Mouse (Mus musculus) hindbrain, embryonic 12.5 days (tissue): ENCODE measurements at regions not wholly inside any gene's neighbourhood (a gene's known extent, or its start where the extent isn't known, plus 50 kb on each side); places are given as distances from the start of the nearest gene placed in this dataset.

Experiments used
- ATAC-seq: fragments of 200-750 bp; cut with Nextera tagmentation; 2 replicates; pipeline ENCODE4 v1.8.0; 2017; ENCODE audit warnings: moderate TSS enrichment; ENCODE audit not compliant: low FRiP score
- H3K27ac ChIP-seq: fragments of 300-500 bp; sonication (generic); 2 replicates; pipeline ENCODE4 v1.5.1; 2016; ENCODE audit warnings: mild to moderate bottlenecking
- H3K27me3 ChIP-seq: fragments of 300-500 bp; sonication (generic); 2 replicates; pipeline ENCODE4 v1.6.1; 2016; ENCODE audit warnings: mild to moderate bottlenecking
- H3K36me3 ChIP-seq: fragments of 300-500 bp; sonication (generic); 2 replicates; pipeline ENCODE4 v1.6.1; 2016; ENCODE audit warnings: mild to moderate bottlenecking
- H3K4me1 ChIP-seq: fragments of 300-500 bp; sonication (generic); 2 replicates; pipeline ENCODE4 v1.6.1; 2016
- H3K4me2 ChIP-seq: fragments of 300-500 bp; sonication (generic); replicated peaks from 2 replicates; pipeline ENCODE4 v1.6.1; 2016; ENCODE audit warnings: mild to moderate bottlenecking
- H3K4me3 ChIP-seq: fragments of 300-500 bp; sonication (generic); 2 replicates; pipeline ENCODE4 v1.5.1; 2016; ENCODE audit warnings: mild to moderate bottlenecking
- H3K9ac ChIP-seq: fragments of 300-500 bp; sonication (generic); 2 replicates; pipeline ENCODE4 v1.6.1; 2016; ENCODE audit warnings: mild to moderate bottlenecking, moderate library complexity
- H3K9me3 ChIP-seq: fragments of 300-500 bp; sonication (generic); replicated peaks from 2 replicates; pipeline ENCODE4 v1.6.1; 2016; ENCODE audit warnings: mild to moderate bottlenecking
- WGBS: fragments of 180-500 bp; shearing (Covaris S2); methylation state at CpG from one replicate; pipeline ENCODE4 v1.1.7; 2016; 5-methylcytosine and 5-hydroxymethylcytosine counted together

DNA sequence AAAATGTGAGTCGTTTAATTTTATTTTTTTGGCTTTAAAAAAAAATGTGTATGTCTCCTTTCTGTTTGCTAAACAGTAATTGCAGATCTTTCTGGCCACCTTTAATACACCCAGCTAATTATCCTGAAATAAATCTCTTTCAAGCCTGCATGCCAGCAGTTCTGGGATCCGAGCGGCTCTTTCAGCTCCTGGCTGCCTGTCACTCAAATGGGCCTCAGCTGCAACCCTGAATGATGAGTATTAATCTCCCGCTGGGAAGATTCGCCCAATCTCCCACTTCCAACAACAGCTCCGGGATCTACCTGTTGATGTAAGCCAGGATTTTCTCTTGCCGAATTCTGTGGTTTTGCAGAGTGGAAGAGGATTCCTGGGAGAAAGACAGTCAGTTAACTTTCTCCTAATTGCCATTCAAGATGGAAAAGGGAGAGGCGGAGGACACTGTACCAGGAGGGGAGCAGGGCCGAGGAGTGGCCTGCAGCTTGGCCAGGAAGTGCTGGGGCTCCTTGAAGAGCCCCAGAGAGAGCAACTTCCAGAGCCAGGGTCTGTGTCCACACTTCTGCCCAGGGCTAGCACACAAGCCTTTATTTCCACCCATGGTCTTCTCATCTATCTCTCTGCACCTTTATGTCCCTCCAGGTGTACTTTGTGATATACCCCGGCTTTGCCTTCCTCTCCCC is 272.2 kb downstream of the Bcl11a start:
- Histone ChIP-seq H3K9ac (no peak overlapping the region), H3K27me3 (no peaks in the 10 kb centered on the region; the same call in 1 of the 2 replicates), H3K4me1 (peaks cover 16% of the 10 kb centered on the region), H3K36me3 (no peaks in the 10 kb centered on the region), H3K27ac (no peak overlapping the region), H3K9me3 (no peaks in the 10 kb centered on the region), H3K4me2 (no peak overlapping the region), H3K4me3 (no peak overlapping the region)
- WGBS, result 22% methylated on average over 10 of the region's 10 CpGs
- ATAC-seq, result 0 out of 2 replicates have a peak, but pooled peaks have one; percentile 44

DNA sequence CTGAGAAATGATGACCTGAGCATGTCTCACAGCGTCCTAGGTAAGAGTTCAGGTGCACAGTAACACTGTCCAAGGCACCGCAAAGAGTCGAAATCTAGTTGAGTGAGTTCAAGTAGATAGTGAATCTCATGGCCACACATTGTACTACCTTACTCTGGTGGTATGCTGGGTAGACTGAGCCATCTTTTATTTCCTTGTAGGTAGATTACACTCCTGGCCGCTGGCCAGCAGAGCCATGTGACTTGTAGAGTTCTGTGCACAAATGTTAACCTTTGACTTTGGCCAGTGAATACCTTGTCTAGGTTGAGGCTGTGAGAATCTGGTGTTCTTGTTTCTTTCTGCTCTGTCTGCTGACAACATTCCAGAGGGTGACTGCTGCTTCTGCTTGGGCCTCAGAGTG is 273.0 kb downstream of the Bcl11a start:
- H3K27ac ChIP-seq, result no peak overlapping the region
- WGBS, result 93% methylated on average over 4 of the region's 4 CpGs

DNA sequence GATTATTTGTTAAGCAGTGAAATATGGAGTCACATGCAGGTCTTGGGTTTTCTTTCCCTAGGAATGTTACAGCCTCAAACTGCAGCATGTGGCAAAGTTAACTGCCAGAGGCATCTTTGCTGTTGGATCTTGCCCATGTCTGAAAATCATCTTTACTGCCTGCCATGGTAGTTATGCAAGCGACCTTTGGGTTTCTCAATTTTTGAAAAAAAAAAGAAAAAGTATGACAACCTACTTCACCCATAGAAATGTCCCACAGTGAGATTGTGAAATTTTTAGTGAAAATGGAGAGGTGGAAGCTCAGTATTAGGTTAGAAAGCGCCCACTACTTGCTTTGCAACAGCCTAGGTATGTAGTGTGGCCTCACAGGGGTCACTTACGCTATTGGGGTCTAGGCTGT is 274.2 kb downstream of the Bcl11a start:
- no peak overlapping the region for H3K4me3 ChIP-seq
- 88% methylated on average over 3 of the region's 3 CpGs for WGBS
- H3K27ac ChIP-seq, result no peak overlapping the region
- no peak for ATAC-seq
- peaks cover 12% of the 10 kb centered on the region for H3K4me1 ChIP-seq
- H3K9me3 ChIP-seq, result no peaks in the 10 kb centered on the region
- H3K36me3 ChIP-seq, result no peaks in the 10 kb centered on the region
- H3K4me2 ChIP-seq, result no peak overlapping the region
- no peaks in the 10 kb centered on the region; the same call in 1 of the 2 replicates for H3K27me3 ChIP-seq
- no peak overlapping the region for H3K9ac ChIP-seq

More for the DNA sequence above, 273.0 kb downstream of the Bcl11a start:
- Histone ChIP-seq H3K9ac (no peak overlapping the region), H3K27me3 (no peaks in the 10 kb centered on the region; the same call in 1 of the 2 replicates), H3K36me3 (no peaks in the 10 kb centered on the region), H3K9me3 (no peaks in the 10 kb centered on the region), H3K4me3 (no peak overlapping the region), H3K4me2 (no peak overlapping the region), H3K4me1 (peaks cover 16% of the 10 kb centered on the region)
- ATAC-seq, result no peak

DNA sequence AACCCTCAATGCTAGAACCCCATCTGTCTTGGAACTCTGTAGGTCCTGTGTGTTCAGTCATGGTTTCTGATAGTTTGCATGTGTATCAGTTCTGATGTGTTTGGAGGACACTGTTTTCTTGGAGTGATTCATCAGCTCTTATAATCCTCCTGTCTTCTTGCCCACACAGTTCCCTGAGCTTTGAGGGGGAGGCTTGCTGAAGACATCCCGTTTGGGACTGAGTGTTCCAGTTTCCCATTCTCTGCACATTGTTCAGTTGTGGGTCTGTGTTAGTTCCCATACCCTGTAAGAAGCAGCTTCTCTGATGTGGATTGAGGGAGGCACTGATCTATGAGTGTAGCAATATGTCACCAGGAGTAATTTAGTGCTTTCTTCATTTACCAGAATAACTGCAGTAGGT is 275.2 kb downstream of the Bcl11a start:
- no peak overlapping the region for H3K4me3 ChIP-seq
- WGBS, result 67% methylated on average over 1 of the region's 1 CpGs
- H3K36me3 ChIP-seq, result no peaks in the 10 kb centered on the region
- no peak overlapping the region for H3K27ac ChIP-seq
- no peaks in the 10 kb centered on the region; the same call in 1 of the 2 replicates for H3K27me3 ChIP-seq
- H3K9ac ChIP-seq, result no peak overlapping the region
- no peak overlapping the region for H3K4me2 ChIP-seq
- ATAC-seq, result no peak
- H3K4me1 ChIP-seq, result peaks cover 6% of the 10 kb centered on the region; the same call in 1 of the 2 replicates
- no peaks in the 10 kb centered on the region for H3K9me3 ChIP-seq

DNA sequence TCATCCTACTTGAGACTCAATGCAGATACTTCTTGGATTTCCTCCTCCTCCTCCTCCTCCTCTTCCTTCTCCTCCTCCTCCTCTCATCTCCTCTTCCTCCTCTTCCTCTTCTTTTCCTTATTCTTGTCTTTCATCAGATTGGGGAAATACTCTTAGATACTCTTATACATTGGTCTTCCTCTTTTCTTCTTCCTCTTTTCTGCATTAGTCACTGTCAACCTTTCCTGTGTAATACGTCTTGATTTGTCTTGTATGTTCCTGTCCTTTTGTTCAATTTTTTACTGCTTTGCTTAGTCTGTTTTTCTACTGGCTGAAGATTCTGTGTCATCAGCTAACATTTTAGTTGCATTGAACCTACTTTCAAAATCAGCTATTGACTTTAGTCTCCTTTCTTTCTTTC is 279.5 kb downstream of the Bcl11a start:
- Histone ChIP-seq H3K4me2 (no peak overlapping the region), H3K9me3 (no peaks in the 10 kb centered on the region), H3K4me3 (no peak overlapping the region), H3K27ac (no peak overlapping the region), H3K4me1 (peaks cover 8% of the 10 kb centered on the region), H3K36me3 (no peaks in the 10 kb centered on the region), H3K9ac (no peak overlapping the region), H3K27me3 (no peaks in the 10 kb centered on the region)
- WGBS, result 70% methylated on average over 1 of the region's 1 CpGs
- ATAC-seq, result no peak

DNA sequence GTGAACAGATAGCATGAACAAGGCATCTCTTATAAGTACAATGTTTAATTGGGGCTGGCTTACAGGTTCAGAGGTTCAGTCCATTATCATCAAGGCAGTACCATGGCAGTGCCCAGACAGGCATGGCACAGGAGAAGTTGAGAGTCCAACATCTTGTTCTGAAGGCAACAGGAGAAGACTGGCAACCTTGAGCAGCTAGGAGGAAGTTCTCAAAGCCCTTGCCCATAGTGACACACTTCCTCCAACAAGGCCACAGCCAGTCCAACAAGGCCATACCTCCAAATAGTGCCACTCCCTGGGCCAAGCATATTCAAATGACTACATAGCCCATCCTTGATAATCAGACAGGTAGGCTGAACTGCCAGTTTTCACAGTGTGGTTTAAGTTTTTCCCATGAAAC is 281.2 kb downstream of the Bcl11a start:
- Histone ChIP-seq H3K9ac (no peak overlapping the region), H3K9me3 (no peaks in the 10 kb centered on the region), H3K27ac (no peak overlapping the region), H3K27me3 (no peaks in the 10 kb centered on the region), H3K4me3 (no peak overlapping the region), H3K4me2 (no peak overlapping the region), H3K36me3 (no peaks in the 10 kb centered on the region), H3K4me1 (peaks cover 24% of the 10 kb centered on the region)
- ATAC-seq, result no peak

DNA sequence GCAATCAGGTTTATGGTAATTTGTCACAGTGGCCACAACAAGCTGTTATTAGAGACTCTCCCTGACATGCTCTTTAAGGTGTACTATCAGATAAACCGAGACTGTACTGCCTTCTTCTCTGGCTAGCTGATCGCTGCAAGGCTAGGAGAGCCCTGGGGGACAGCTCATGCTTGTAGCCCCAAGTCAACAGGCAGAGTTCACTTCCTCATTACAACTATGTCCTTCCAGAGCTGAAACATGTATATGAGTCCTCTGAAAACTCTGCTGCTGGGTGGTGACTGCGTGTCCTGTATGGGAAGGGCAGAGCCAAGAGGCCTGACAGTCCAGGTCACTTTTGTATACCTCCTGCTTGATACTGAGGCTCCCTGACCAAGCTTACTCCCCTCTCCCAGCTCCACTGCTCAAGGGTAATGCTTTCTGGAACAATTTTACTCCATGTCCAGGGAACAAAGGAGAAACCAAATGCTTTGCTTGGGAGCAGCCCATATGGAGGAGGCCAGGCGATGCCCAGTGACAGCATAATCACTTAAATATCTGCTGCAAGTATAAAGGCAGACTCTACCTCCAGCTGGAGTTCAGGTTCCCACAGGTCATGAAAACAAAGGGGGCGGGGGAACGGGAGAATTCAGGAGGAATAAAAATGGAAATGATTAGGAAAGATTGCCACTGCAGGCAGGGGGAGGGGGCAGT is 284.3 kb downstream of the Bcl11a start:
- H3K27ac ChIP-seq, result peak overlapping the region; percentile 57; the same call in 1 of the 2 replicates
- peak; percentile 44; the same call in 1 of the 2 replicates for ATAC-seq

DNA sequence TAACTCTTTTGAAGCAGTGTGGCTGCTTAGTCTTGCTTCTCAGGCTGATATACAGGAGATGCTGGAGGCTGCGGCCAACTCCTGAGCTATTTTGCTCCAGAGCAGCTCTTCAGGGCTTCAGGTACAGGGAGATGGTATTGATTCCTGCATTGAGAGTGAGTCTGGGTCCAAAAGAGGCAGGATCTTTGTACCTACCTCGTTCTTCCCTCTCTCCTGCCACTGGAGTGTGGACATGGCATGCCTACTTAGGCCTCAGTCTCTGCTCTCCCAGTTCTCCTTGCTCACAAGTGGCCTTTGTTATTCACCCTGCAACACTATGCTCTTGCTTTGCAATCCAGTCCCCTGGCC is 284.8 kb downstream of the Bcl11a start:
- H3K9ac ChIP-seq, result no peak overlapping the region
- 51% methylated on average over 2 of the region's 2 CpGs for WGBS
- peak; percentile 26; the same call in 1 of the 2 replicates for ATAC-seq
- H3K27ac ChIP-seq, result 0 out of 2 replicates have a peak overlapping the region, but pooled peaks have one; percentile 25
- H3K9me3 ChIP-seq, result no peaks in the 10 kb centered on the region
- H3K4me2 ChIP-seq, result no peak overlapping the region
- H3K27me3 ChIP-seq, result 0 out of 2 replicates have a peak, but pooled peaks cover 4% of the 10 kb centered on the region
- peaks cover 26% of the 10 kb centered on the region for H3K4me1 ChIP-seq
- H3K4me3 ChIP-seq, result no peak overlapping the region
- H3K36me3 ChIP-seq, result no peaks in the 10 kb centered on the region

More for the DNA sequence above, 284.3 kb downstream of the Bcl11a start:
- Histone ChIP-seq H3K9me3 (no peaks in the 10 kb centered on the region), H3K27me3 (0 out of 2 replicates have a peak, but pooled peaks cover 4% of the 10 kb centered on the region), H3K4me1 (peaks cover 26% of the 10 kb centered on the region), H3K4me2 (no peak overlapping the region), H3K9ac (no peak overlapping the region), H3K36me3 (no peaks in the 10 kb centered on the region), H3K4me3 (no peak overlapping the region)
- 38% methylated on average over 6 of the region's 6 CpGs for WGBS

DNA sequence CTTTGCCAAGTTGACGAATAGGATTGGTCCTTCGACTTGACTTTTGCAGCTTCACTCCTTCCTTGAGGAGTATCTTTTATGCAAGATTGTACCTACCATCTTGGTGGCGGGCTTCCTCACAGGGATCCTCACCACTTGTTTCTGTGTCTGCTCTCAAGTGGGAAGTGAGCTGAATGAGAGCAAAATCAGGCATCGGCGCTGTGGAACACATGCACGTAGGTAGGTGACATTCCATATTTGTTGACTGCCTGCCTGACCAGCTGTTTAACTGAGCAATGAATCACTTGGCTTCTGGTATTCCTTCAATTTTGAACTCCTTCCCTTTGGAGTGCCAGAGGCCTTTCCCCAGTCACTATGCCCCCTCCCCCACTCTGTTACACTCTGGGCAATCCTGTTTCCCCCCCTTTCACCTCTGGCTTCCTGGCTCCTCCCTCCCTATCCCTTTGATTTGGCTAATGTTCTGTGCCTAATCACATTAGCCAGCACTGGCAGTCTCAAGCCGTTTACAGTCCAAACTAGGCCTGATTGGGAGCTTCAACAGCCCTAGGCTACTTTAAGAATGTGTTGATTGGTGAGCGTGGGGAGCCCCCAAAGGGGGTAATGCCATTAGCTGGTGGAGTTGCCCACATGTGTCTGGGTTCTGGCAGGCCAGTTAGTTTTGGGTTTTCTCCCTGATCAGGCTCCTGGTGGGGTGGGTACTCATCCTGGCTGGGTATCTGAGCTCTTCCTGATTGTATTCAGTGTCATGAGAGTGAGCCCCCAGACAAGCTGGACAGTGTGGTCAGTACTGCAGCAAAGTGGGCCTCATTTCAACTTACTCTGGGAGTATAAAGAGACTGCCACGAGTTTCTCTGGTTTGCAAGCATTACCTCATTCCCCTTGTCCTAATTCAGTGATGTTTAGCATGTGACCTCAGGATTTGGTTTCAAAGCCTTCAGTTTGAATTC is 285.8 kb downstream of the Bcl11a start:
- WGBS, result 58% methylated on average over 9 of the region's 9 CpGs
- H3K27ac ChIP-seq, result no peak overlapping the region
- peak; percentile 89 for ATAC-seq

DNA sequence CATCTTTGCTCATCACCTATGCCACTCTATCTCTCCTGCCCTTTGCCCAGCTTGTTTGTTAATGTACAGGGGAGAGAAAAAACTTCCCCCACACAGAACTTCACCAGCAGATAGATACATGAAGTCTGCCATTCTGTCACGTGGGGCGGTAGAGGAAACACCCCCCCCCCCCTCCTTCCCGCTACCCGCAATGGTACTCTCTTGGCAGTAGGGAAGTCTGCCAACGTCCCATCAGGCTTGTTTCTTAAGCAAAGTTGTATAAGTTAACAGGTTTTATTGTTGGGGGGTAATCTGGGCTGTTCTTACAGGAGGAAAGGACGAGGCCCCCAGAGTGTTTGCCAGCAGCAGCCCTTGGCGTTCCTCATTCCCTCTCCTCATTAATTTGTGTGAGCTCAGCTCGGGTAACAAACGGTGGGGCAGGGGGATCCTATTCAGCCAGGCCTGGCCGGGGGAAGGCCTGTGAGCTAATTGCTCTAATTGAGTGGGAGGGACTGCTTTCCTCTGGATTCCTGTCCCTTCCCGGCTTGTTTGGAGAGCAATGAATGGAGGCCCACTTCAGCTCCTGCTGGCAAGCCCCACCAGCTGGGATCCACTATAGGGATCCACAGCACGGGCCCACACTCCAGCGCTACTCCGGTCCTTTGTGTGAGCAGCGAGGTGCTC is 292.5 kb downstream of the Bcl11a start:
- Histone ChIP-seq H3K9me3 (no peaks in the 10 kb centered on the region), H3K27ac (peak overlapping the region; percentile 81), H3K4me2 (peak overlapping the region; percentile 30), H3K4me3 (no peak overlapping the region), H3K27me3 (peaks cover 8% of the 10 kb centered on the region; the same call in 1 of the 2 replicates), H3K9ac (no peak overlapping the region; the same call in 1 of the 2 replicates), H3K4me1 (peaks cover 33% of the 10 kb centered on the region), H3K36me3 (no peaks in the 10 kb centered on the region)
- WGBS, result 10% methylated on average over 15 of the region's 15 CpGs
- peak; percentile 86 for ATAC-seq

More for the DNA sequence above, 285.8 kb downstream of the Bcl11a start:
- Histone ChIP-seq H3K36me3 (no peaks in the 10 kb centered on the region), H3K4me1 (peaks cover 26% of the 10 kb centered on the region), H3K9ac (no peak overlapping the region), H3K9me3 (no peaks in the 10 kb centered on the region), H3K4me2 (no peak overlapping the region), H3K4me3 (no peak overlapping the region), H3K27me3 (peaks cover 4% of the 10 kb centered on the region; the same call in 1 of the 2 replicates)

DNA sequence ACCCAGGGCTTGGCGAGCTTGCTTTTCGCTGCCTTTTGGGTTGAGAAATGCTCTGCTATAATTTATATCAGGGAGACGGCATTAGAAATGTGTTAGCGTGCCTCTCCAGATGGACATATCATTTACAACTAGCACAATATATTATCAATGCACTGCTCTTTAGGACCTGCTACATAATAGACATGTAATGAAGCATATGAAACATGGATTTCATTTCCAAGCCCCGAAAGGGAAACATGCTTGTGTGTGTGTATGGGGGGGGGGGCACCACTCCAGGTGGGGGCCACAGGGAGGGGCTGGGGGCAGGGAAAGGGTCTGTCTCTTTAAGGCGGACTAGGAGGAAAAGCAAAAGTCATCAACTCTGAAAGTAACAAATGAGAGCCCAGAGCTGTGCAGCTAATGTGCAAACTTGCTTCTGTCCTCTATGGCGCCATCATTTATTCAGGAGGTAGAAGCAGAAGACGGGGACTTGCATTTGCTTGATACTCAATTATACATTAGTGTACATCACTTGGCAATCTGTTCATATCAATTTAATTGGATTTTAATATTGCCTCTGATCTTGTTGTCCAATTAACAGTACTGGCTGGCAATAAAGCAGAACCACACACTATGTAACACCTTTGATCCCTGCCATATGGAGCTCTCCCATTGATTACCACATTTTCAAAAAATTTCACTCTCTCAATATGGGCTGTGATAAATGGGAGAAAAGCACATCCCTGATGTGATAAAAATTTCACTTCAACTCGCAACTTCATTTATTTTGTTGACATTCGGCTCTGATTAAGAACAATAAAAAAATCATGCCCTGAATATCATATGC is 293.2 kb downstream of the Bcl11a start:
- peaks cover 8% of the 10 kb centered on the region; the same call in 1 of the 2 replicates for H3K27me3 ChIP-seq
- no peaks in the 10 kb centered on the region for H3K36me3 ChIP-seq
- no peaks in the 10 kb centered on the region for H3K9me3 ChIP-seq
- peak; percentile 58 for ATAC-seq
- no peak overlapping the region for H3K9ac ChIP-seq
- WGBS, result 47% methylated on average over 10 of the region's 10 CpGs
- peak overlapping the region; percentile 30 for H3K4me2 ChIP-seq
- H3K27ac ChIP-seq, result peak overlapping the region; percentile 81
- peaks cover 33% of the 10 kb centered on the region for H3K4me1 ChIP-seq
- H3K4me3 ChIP-seq, result no peak overlapping the region
